Mouse (Mus musculus): Measurements from ENCODE around the gene Plekha7. TPM values are rescaled to one million over a fixed set of nuclear protein-coding genes. Genes with fewer than 3 reads are reported as not detected.

The Plekha7 gene
- polyA plus RNA-seq, 1 experiment from 2014 or later, result 8.8 TPM

DNA sequence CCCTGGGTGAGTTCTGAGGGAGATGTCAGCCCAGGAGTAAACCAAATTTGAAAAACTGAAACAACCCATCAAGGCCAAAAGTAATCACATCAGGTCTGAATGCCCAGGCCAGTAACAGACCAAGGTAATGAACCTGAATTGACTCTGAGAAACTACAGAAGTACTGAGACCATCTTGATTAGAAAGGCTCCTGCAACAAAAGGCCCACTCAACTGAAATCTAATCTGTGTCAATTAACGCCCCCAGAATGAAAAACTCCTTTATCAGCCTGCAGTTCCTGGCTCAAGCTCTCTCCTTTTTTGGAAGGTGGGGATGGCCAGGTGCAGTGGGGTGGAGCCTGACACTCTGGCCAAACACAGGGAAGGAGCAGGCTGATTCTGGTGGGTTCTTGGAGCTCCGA, 45.7 kb downstream of the Plekha7 start:
- Histone ChIP-seq H3K4me3 (ENCODE audit: low read depth, low read length) (no peak overlapping the region), H3K27me3 (ENCODE audit: control insufficient read depth, insufficient read depth, low read length) (no peaks in the 10 kb centered on the region), H3K36me3 (ENCODE audit: control insufficient read depth, insufficient read depth, low read length) (no peaks in the 10 kb centered on the region), H3K9ac (ENCODE audit: low read depth, low read length) (no peak overlapping the region), H3K9me3 (ENCODE audit: control insufficient read depth, low read length) (no peaks in the 10 kb centered on the region), H3K27ac (ENCODE audit: low read depth, low read length) (no peak overlapping the region), H3K4me2 (replicated peaks; ENCODE audit: low read depth, low read length) (no peak overlapping the region), H3K4me1 (replicated peaks; ENCODE audit: control insufficient read depth, insufficient read depth, low read length) (peaks cover 3% of the 10 kb centered on the region; the same call in 1 of the 2 replicates)
- WGBS, result 27% methylated on average over 2 of the region's 2 CpGs
- DNase-seq (ENCODE audit: low spot score) (no peak), ATAC-seq (ENCODE audit: low FRiP score) (no peak)

DNA sequence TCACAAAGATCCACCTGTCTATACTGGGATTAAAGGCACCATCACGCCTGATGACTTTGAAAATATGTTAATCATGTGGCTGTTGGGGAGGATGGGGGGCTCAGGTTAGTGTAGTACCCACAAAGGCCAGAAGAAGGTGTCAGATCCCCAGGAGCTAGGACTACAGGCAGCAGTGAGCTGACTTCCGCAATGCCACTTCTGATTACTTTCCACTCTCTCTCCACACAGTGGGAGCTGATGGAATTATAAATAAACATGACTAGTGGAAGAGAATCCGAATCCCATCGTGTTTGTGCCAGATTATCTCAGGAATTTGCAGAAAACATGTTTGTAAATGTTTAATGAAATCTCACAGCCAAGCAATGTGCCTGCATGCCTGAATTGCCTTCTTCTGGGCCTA, 46.1 kb downstream of the Plekha7 start:
- Histone ChIP-seq H3K4me3 (ENCODE audit: low read depth, low read length) (no peak overlapping the region), H3K9ac (ENCODE audit: low read depth, low read length) (no peak overlapping the region), H3K4me2 (replicated peaks; ENCODE audit: low read depth, low read length) (no peak overlapping the region), H3K36me3 (ENCODE audit: control insufficient read depth, insufficient read depth, low read length) (no peaks in the 10 kb centered on the region), H3K9me3 (ENCODE audit: control insufficient read depth, low read length) (no peaks in the 10 kb centered on the region), H3K4me1 (replicated peaks; ENCODE audit: control insufficient read depth, insufficient read depth, low read length) (peaks cover 3% of the 10 kb centered on the region; the same call in 1 of the 2 replicates), H3K27me3 (ENCODE audit: control insufficient read depth, insufficient read depth, low read length) (no peaks in the 10 kb centered on the region), H3K27ac (ENCODE audit: low read depth, low read length) (no peak overlapping the region)
- no peak for ATAC-seq (ENCODE audit: low FRiP score)
- 48% methylated on average over 4 of the region's 4 CpGs for WGBS
- no peak for DNase-seq (ENCODE audit: low spot score)

DNA sequence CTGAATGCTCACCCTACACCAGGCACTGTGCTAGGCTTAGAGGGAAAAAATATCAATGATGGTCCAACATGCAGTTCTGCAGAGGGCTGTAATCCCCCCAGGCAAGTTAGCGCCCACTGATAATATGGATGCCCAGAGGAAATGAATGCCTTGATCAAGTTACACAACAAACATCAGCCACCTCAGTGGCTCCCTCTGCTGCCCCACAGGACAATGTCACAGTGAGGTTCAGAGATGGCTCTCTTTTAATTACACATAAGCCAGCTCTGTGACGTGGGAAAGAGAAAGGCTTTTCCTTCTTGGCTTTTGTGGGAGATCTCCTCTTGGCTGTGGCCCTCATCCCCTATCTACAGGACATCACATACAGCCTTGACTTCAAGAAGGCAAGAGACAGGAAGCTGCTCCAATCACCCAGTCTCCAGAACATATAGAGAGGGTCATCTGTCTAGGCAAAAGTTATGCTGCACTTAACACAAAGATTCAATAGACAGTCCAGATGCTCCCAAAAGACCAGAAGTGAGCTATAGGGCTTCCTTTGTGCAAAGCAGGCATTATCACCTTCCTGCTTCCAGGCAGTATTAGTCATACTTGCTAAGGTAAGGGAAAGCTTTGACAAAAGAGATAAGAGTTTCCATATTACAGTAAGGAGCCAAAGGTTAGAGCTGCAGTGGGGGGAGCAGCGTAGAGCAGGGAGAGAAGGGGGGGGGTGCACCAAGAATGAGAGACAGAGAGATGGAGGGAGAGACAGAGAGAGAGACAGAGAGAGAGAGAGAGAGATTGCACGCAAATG, 47.2 kb downstream of the Plekha7 start:
- peaks cover 3% of the 10 kb centered on the region; the same call in 1 of the 2 replicates for H3K4me1 ChIP-seq (replicated peaks; ENCODE audit: control insufficient read depth, insufficient read depth, low read length)
- H3K9ac ChIP-seq (ENCODE audit: low read depth, low read length), result no peak overlapping the region
- WGBS, result 79% methylated on average over 4 of the region's 4 CpGs
- H3K36me3 ChIP-seq (ENCODE audit: control insufficient read depth, insufficient read depth, low read length), result no peaks in the 10 kb centered on the region
- H3K27ac ChIP-seq (ENCODE audit: low read depth, low read length), result no peak overlapping the region
- H3K4me2 ChIP-seq (replicated peaks; ENCODE audit: low read depth, low read length), result no peak overlapping the region
- no peak overlapping the region for H3K4me3 ChIP-seq (ENCODE audit: low read depth, low read length)
- H3K9me3 ChIP-seq (ENCODE audit: control insufficient read depth, low read length), result no peaks in the 10 kb centered on the region
- ATAC-seq (ENCODE audit: low FRiP score) (no peak), DNase-seq (ENCODE audit: low spot score) (no peak)
- H3K27me3 ChIP-seq (ENCODE audit: control insufficient read depth, insufficient read depth, low read length), result no peaks in the 10 kb centered on the region

DNA sequence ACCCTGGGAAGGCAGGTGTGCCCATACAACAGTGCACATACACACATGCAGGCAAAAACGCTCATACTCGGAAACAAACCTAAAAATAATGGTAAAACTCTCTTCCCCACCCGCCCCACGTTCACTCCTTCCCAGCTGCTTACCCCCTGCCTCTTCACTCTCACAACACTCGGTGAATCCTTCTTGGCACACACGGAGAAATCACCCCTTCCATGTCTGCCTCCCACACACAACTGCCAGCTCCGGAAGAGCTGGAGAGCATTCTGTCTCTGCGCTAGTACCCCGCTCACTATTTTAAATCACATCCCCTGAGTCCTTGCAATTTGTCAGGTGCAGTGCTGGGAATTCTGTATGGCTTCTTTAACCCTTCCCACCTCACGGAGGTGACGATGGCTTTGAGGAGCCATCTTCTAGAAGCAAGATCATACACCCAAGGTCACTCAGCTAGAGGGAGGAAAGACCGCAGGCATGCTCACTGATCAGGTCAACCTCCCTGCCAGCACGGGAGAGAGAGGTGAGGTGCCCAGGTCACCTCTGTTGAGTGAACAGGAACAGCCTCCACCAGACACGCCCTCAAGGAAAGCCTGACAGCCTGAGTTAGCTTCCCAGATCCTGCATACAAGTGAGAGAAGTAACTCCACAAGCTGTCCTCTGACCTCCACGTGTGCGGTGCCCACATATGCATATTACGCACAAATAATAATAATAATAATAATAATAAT, 49.6 kb downstream of the Plekha7 start:
- Histone ChIP-seq H3K27ac (ENCODE audit: low read depth, low read length) (no peak overlapping the region), H3K9ac (ENCODE audit: low read depth, low read length) (no peak overlapping the region), H3K4me1 (replicated peaks; ENCODE audit: control insufficient read depth, insufficient read depth, low read length) (peaks cover 3% of the 10 kb centered on the region; the same call in 1 of the 2 replicates), H3K4me3 (ENCODE audit: low read depth, low read length) (no peak overlapping the region), H3K9me3 (ENCODE audit: control insufficient read depth, low read length) (no peaks in the 10 kb centered on the region), H3K27me3 (ENCODE audit: control insufficient read depth, insufficient read depth, low read length) (no peaks in the 10 kb centered on the region), H3K36me3 (ENCODE audit: control insufficient read depth, insufficient read depth, low read length) (no peaks in the 10 kb centered on the region), H3K4me2 (replicated peaks; ENCODE audit: low read depth, low read length) (no peak overlapping the region)
- DNase-seq (ENCODE audit: low spot score) (no peak), ATAC-seq (ENCODE audit: low FRiP score) (no peak)
- 89% methylated on average over 17 of the region's 17 CpGs for WGBS

DNA sequence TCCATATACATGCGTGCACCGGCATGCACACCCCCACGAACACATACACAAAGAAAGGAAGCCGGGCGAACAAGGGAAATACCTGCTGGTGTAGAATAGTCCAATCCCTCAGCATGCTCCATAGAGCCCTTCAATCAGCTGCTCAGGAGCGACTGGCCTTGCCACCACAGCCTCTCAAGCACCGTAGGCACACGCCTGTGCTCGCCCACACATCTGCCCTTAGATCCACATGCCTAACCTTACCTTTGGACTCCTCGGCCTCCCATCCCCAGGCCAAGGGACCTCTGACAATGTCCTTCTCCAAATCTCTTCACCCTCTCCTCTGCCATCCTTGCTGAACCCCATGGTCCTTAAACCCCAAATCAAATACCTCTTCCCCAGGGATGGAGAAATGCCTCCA, 50.2 kb downstream of the Plekha7 start:
- Histone ChIP-seq H3K27ac (ENCODE audit: low read depth, low read length) (no peak overlapping the region), H3K36me3 (ENCODE audit: control insufficient read depth, insufficient read depth, low read length) (no peaks in the 10 kb centered on the region), H3K9me3 (ENCODE audit: control insufficient read depth, low read length) (no peaks in the 10 kb centered on the region), H3K27me3 (ENCODE audit: control insufficient read depth, insufficient read depth, low read length) (no peaks in the 10 kb centered on the region), H3K9ac (ENCODE audit: low read depth, low read length) (no peak overlapping the region), H3K4me1 (replicated peaks; ENCODE audit: control insufficient read depth, insufficient read depth, low read length) (peaks cover 3% of the 10 kb centered on the region; the same call in 1 of the 2 replicates), H3K4me2 (replicated peaks; ENCODE audit: low read depth, low read length) (no peak overlapping the region), H3K4me3 (ENCODE audit: low read depth, low read length) (no peak overlapping the region)
- ATAC-seq (ENCODE audit: low FRiP score) (no peak), DNase-seq (ENCODE audit: low spot score) (no peak)
- WGBS, result 93% methylated on average over 10 of the region's 10 CpGs

DNA sequence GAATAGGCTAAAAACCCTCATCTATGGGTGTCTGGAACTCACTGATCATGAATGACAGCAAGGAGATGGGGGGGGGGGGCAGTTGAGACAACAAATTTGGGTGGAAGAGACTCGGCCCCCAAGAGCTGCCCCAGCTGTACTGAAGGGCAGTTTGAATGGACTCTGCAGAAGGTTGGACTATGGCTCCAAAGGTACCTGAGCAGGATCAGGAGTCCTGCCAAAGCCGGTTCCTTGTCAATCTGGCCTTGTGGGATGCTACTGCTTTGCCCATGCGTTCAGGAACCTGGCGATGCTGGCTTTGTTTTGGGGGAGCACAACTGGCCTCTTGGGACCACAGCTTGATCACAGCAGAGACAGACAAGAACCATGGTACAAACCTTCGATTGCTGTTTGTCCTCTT, 52.5 kb downstream of the Plekha7 start:
- Histone ChIP-seq H3K4me2 (replicated peaks; ENCODE audit: low read depth, low read length) (no peak overlapping the region), H3K4me3 (ENCODE audit: low read depth, low read length) (no peak overlapping the region), H3K27ac (ENCODE audit: low read depth, low read length) (no peak overlapping the region), H3K27me3 (ENCODE audit: control insufficient read depth, insufficient read depth, low read length) (no peaks in the 10 kb centered on the region), H3K36me3 (ENCODE audit: control insufficient read depth, insufficient read depth, low read length) (no peaks in the 10 kb centered on the region), H3K9me3 (ENCODE audit: control insufficient read depth, low read length) (no peaks in the 10 kb centered on the region), H3K9ac (ENCODE audit: low read depth, low read length) (no peak overlapping the region), H3K4me1 (replicated peaks; ENCODE audit: control insufficient read depth, insufficient read depth, low read length) (no peaks in the 10 kb centered on the region)
- ATAC-seq (ENCODE audit: low FRiP score) (no peak), DNase-seq (ENCODE audit: low spot score) (no peak)
- 86% methylated on average over 5 of the region's 5 CpGs for WGBS

DNA sequence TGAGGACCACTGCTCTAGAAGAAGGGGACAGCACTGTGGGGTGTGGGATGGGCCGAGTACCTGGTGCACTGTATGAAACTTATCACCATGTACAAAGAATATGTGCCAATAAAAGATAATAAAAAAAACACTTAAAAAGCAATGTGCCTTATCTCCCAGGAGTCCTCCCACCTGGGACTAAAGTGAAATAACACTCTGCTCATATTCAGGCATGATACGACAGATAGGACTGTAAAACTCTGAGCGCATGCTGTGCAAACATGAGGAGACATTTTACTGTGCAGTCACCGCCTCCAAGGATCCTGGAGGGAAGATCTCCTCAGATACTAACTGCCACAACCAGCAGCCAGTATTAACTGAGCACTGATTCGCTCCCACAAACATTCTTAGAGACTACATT, 53.5 kb downstream of the Plekha7 start:
- Histone ChIP-seq H3K36me3 (ENCODE audit: control insufficient read depth, insufficient read depth, low read length) (no peaks in the 10 kb centered on the region), H3K4me2 (replicated peaks; ENCODE audit: low read depth, low read length) (no peak overlapping the region), H3K27ac (ENCODE audit: low read depth, low read length) (no peak overlapping the region), H3K9me3 (ENCODE audit: control insufficient read depth, low read length) (no peaks in the 10 kb centered on the region), H3K4me1 (replicated peaks; ENCODE audit: control insufficient read depth, insufficient read depth, low read length) (no peaks in the 10 kb centered on the region), H3K9ac (ENCODE audit: low read depth, low read length) (no peak overlapping the region), H3K4me3 (ENCODE audit: low read depth, low read length) (no peak overlapping the region), H3K27me3 (ENCODE audit: control insufficient read depth, insufficient read depth, low read length) (no peaks in the 10 kb centered on the region; the same call in 1 of the 2 replicates)
- DNase-seq (ENCODE audit: low spot score) (no peak), ATAC-seq (ENCODE audit: low FRiP score) (no peak)
- WGBS, result 92% methylated on average over 5 of the region's 5 CpGs

DNA sequence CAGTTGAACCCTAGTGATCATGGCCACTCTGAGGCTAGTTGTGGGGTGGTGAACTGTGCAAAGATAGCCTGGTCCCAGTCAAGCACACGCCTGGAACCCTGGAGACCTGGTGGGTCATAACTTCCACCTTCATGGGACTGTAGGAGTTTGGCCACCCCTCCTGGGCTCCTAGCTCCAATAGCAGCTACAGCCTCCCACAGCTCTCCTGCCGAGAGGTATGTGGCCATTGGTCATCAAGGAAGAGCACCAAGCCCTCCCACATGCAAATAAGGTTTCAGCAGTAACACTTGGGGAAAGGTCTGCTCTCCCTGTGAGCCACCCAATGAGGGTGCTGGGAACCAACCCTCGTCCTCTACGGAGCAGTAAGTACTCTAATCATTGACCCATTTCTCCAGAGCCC, 55.7 kb downstream of the Plekha7 start:
- H3K27ac ChIP-seq (ENCODE audit: low read depth, low read length), result no peak overlapping the region
- no peak overlapping the region for H3K4me3 ChIP-seq (ENCODE audit: low read depth, low read length)
- ATAC-seq (ENCODE audit: low FRiP score) (no peak), DNase-seq (ENCODE audit: low spot score) (no peak)
- no peaks in the 10 kb centered on the region for H3K36me3 ChIP-seq (ENCODE audit: control insufficient read depth, insufficient read depth, low read length)
- H3K9ac ChIP-seq (ENCODE audit: low read depth, low read length), result no peak overlapping the region
- no peaks in the 10 kb centered on the region for H3K4me1 ChIP-seq (replicated peaks; ENCODE audit: control insufficient read depth, insufficient read depth, low read length)
- 85% methylated on average over 4 of the region's 4 CpGs for WGBS
- no peak overlapping the region for H3K4me2 ChIP-seq (replicated peaks; ENCODE audit: low read depth, low read length)
- no peaks in the 10 kb centered on the region; the same call in 1 of the 2 replicates for H3K27me3 ChIP-seq (ENCODE audit: control insufficient read depth, insufficient read depth, low read length)
- H3K9me3 ChIP-seq (ENCODE audit: control insufficient read depth, low read length), result no peaks in the 10 kb centered on the region
